Mouse (Mus musculus): ENCODE results near the gene Ski.

GRCm38 (mm10) chr4:155239494-155239893 is 17.1 kb upstream of the Ski start:
- TF ChIP-seq CTCF (IDR thresholded peaks at IDR 0.05) (no peak), EP300 (IDR thresholded peaks at IDR 0.05) (no peak)
